Mouse (Mus musculus): Measurements from ENCODE around the gene Vmn1r139. TPM values are rescaled to one million over a fixed set of nuclear protein-coding genes. Genes with fewer than 3 reads are reported as not detected.
"Not testable (repeated sequence)": the region's sequence is repeated elsewhere in the genome, so short reads cannot be mapped to it uniquely, and the experiment has no call there.

The Vmn1r139 gene
- total RNA-seq (2021): not detected
- long read RNA-seq, experiment 1: 0 reads
- long read RNA-seq, experiment 2: 0 reads

DNA sequence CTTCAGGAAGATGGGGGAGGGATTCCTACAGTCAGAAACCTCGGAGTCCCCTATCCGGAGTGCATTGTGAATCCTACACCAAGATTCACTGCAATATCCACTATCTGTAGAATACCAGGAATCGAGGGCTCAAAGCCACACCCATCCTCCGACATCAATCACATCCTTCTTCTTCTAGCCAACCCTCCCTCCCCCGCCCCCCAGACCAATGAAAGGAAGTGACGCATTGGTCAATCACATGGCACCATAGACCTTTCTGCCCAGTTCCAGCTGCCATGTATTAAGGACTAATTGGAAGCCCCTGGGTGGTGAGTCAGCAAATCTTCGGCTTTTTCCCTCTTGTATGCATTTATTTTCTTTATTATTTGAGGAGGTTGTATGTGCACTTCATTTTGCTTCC lies at the start of gene Vmn1r139:
TSS of gene Vmn1r139 (plus strand) at position 301 of the 400 bp plus-strand sequence.
- DNase-seq: not testable (repeated sequence)

DNA sequence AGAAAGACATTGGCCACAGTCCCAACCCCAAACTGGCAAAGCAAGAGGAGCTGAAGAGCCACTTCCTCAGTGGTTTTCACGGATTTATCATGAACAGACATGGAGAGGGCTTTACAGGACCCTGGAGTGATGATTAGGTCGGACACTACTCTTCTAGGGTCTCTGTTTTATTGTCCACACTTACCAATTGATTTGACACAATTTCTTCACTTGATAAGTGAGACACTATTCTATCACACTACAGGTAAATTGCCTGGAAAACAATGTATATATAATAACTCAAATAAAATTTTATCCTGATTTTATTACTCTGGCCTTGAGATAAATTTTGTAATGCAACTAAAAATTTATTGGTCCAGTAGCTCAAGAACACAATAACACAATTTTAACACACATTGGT lies 40.1 kb upstream of the Vmn1r139 start, which contains the start of gene Vmn1r138:
TSS of gene Vmn1r138 (minus strand) at position 101 of the 400 bp plus-strand sequence.
- DNase-seq: not testable (repeated sequence)

GRCm38 (mm10) chr7:22056205-22056604 lies 12.7 kb upstream of the Vmn1r139 start, which contains the start of gene Gm6176:
Gm6176 (minus strand) TSS chr7:22056305.
- not testable (repeated sequence) for DNase-seq

- DNase-seq: not testable (repeated sequence)
Observed at GRCm38 (mm10) chr7:22118145-22118544, 49.3 kb downstream of the Vmn1r139 start, which contains the start of gene Gm16451. Gm16451 (minus strand) TSS chr7:22118245.

- DNase-seq: not testable (repeated sequence)
Observed at GRCm38 (mm10) chr7:22134641-22135040, 65.8 kb downstream of the Vmn1r139 start, which contains the start of gene Gm10666. Gm10666 (minus strand) TSS chr7:22134741.

Other genes with a start within 250 kb of the Vmn1r139 start
- not detected for gene Vmn1r135, start 236.7 kb upstream of the Vmn1r139 start, total RNA-seq (2021)
- gene Gm5725, start 224.8 kb upstream of the Vmn1r139 start, total RNA-seq (2021): not detected
- not detected for gene Gm5891, start 147.8 kb upstream of the Vmn1r139 start, total RNA-seq (2021)
- gene Vmn1r137, start 74.5 kb upstream of the Vmn1r139 start, total RNA-seq (2021): not detected
- not detected for gene Vmn1r138, start 40.2 kb upstream of the Vmn1r139 start, total RNA-seq (2021)
- not detected for gene Gm6176, start 12.8 kb upstream of the Vmn1r139 start, total RNA-seq (2021)
- not detected for gene Gm16451, start 49.2 kb downstream of the Vmn1r139 start, total RNA-seq (2021)
- gene Gm10666, start 65.7 kb downstream of the Vmn1r139 start, total RNA-seq (2021): not detected
- not detected for gene Vmn1r142, start 95.0 kb downstream of the Vmn1r139 start, total RNA-seq (2021)
- gene Vmn1r143, start 120.3 kb downstream of the Vmn1r139 start, total RNA-seq (2021): not detected
- not detected for gene Gm8653, start 132.2 kb downstream of the Vmn1r139 start, total RNA-seq (2021)
- gene Gm8453, start 160.4 kb downstream of the Vmn1r139 start, total RNA-seq (2021): not detected

Data from gastrocnemius, postnatal 25 days (tissue).